Mouse (Mus musculus): Measurements from ENCODE around the gene Fkbp1a. TPM values are rescaled to one million over a fixed set of nuclear protein-coding genes. Genes with fewer than 3 reads are reported as not detected.

Fkbp1a gene
- 507 and 515 TPM in 2 replicates for polyA plus RNA-seq (2015; fragmentation: Nextera tagmentation; extraction: Ambion mirVana)

- under 1% methylated on average over 91 of the region's 93 CpGs for WGBS
Measured at GRCm38 (mm10) chr2:151542323-151543062, at the start of gene Fkbp1a. Gene Fkbp1a, plus strand, starts transcription at chr2:151542483.

GRCm38 (mm10) chr2:151494035-151494803, 48.1 kb upstream of the Fkbp1a start, which contains the start of gene Nsfl1c:
Gene Nsfl1c, plus strand, starts transcription at chr2:151494182.
- Histone ChIP-seq H3K9ac (replicated peaks) (peak within 1 kb of the TSS; percentile 96), H3K9me3 (no peaks in the 10 kb centered on the region), H3K4me2 (replicated peaks) (peak within 1 kb of the TSS; percentile 86), H3K4me1 (replicated peaks) (peaks cover 33% of the 10 kb centered on the region), H3K27me3 (no peaks in the 10 kb centered on the region), H3K27ac (peak within 1 kb of the TSS; percentile 58; the same call in 1 of the 2 replicates), H3K36me3 (peaks cover 20% of the 10 kb centered on the region), H3K4me3 (replicated peaks) (peak within 1 kb of the TSS; percentile 97)
- under 1% methylated on average over 67 of the region's 73 CpGs for WGBS
- peak; percentile 100 for ATAC-seq

More at GRCm38 (mm10) chr2:151542323-151543062, at the start of gene Fkbp1a:
- H3K4me1 ChIP-seq (replicated peaks), result peaks cover 41% of the 10 kb centered on the region
- ATAC-seq, result peak; percentile 98
- peak within 1 kb of the TSS; percentile 91 for H3K9ac ChIP-seq (replicated peaks)
- peak within 1 kb of the TSS; percentile 80 for H3K4me3 ChIP-seq (replicated peaks)
- no peaks in the 10 kb centered on the region for H3K27me3 ChIP-seq
- H3K9me3 ChIP-seq, result no peaks in the 10 kb centered on the region
- peaks cover 21% of the 10 kb centered on the region for H3K36me3 ChIP-seq
- peak within 1 kb of the TSS; percentile 79 for H3K4me2 ChIP-seq (replicated peaks)
- peak within 1 kb of the TSS; percentile 89 for H3K27ac ChIP-seq

GRCm38 (mm10) chr2:151498358-151498757, 43.9 kb upstream of the Fkbp1a start:
- no peak for ATAC-seq

GRCm38 (mm10) chr2:151500442-151501007, 41.8 kb upstream of the Fkbp1a start:
- no peak for ATAC-seq
- 98% methylated on average over 6 of the region's 6 CpGs for WGBS
- Histone ChIP-seq H3K4me3 (replicated peaks) (no peak overlapping the region), H3K4me2 (replicated peaks) (no peak overlapping the region), H3K4me1 (replicated peaks) (peaks cover 23% of the 10 kb centered on the region), H3K36me3 (peaks cover 68% of the 10 kb centered on the region), H3K9ac (replicated peaks) (no peak overlapping the region), H3K9me3 (no peaks in the 10 kb centered on the region), H3K27me3 (no peaks in the 10 kb centered on the region), H3K27ac (no peak overlapping the region)

More at GRCm38 (mm10) chr2:151498358-151498757, 43.9 kb upstream of the Fkbp1a start:
- Histone ChIP-seq H3K9me3 (no peaks in the 10 kb centered on the region), H3K9ac (replicated peaks) (no peak overlapping the region), H3K4me2 (replicated peaks) (no peak overlapping the region), H3K36me3 (peaks cover 50% of the 10 kb centered on the region), H3K4me3 (replicated peaks) (no peak overlapping the region), H3K4me1 (replicated peaks) (peaks cover 33% of the 10 kb centered on the region), H3K27me3 (no peaks in the 10 kb centered on the region), H3K27ac (no peak overlapping the region)
- 48% methylated on average over 3 of the region's 3 CpGs for WGBS

- Histone ChIP-seq H3K4me3 (replicated peaks) (no peak overlapping the region), H3K9me3 (no peaks in the 10 kb centered on the region), H3K4me2 (replicated peaks) (no peak overlapping the region), H3K9ac (replicated peaks) (no peak overlapping the region), H3K4me1 (replicated peaks) (no peaks in the 10 kb centered on the region), H3K27ac (no peak overlapping the region), H3K27me3 (no peaks in the 10 kb centered on the region), H3K36me3 (peaks cover 83% of the 10 kb centered on the region)
- no peak for ATAC-seq
- WGBS, result 88% methylated on average over 4 of the region's 4 CpGs
Measured at GRCm38 (mm10) chr2:151504226-151504625, 38.1 kb upstream of the Fkbp1a start.

- H3K4me2 ChIP-seq (replicated peaks), result no peak overlapping the region
- H3K27me3 ChIP-seq, result no peaks in the 10 kb centered on the region
- H3K4me1 ChIP-seq (replicated peaks), result no peaks in the 10 kb centered on the region
- H3K36me3 ChIP-seq, result peaks cover 96% of the 10 kb centered on the region
- no peak overlapping the region for H3K27ac ChIP-seq
- H3K4me3 ChIP-seq (replicated peaks), result no peak overlapping the region
- ATAC-seq, result peak; percentile 62; the same call in 1 of the 2 replicates
- no peak overlapping the region for H3K9ac ChIP-seq (replicated peaks)
- no peaks in the 10 kb centered on the region for H3K9me3 ChIP-seq
Measured at GRCm38 (mm10) chr2:151512199-151512598, 30.1 kb upstream of the Fkbp1a start.

- Histone ChIP-seq H3K9me3 (no peaks in the 10 kb centered on the region), H3K4me1 (replicated peaks) (no peaks in the 10 kb centered on the region), H3K4me2 (replicated peaks) (no peak overlapping the region), H3K9ac (replicated peaks) (no peak overlapping the region), H3K4me3 (replicated peaks) (no peak overlapping the region), H3K27me3 (no peaks in the 10 kb centered on the region), H3K36me3 (peaks cover 89% of the 10 kb centered on the region), H3K27ac (no peak overlapping the region)
- 88% methylated on average over 3 of the region's 3 CpGs for WGBS
- ATAC-seq, result no peak
Measured at GRCm38 (mm10) chr2:151513525-151514285, 28.6 kb upstream of the Fkbp1a start.

- Histone ChIP-seq H3K9me3 (no peaks in the 10 kb centered on the region), H3K27ac (no peak overlapping the region), H3K4me1 (replicated peaks) (no peaks in the 10 kb centered on the region), H3K4me2 (replicated peaks) (no peak overlapping the region), H3K36me3 (peaks cover 58% of the 10 kb centered on the region), H3K27me3 (no peaks in the 10 kb centered on the region), H3K4me3 (replicated peaks) (no peak overlapping the region), H3K9ac (replicated peaks) (no peak overlapping the region)
- ATAC-seq, result no peak
- WGBS, result 91% methylated on average over 2 of the region's 2 CpGs
Measured at GRCm38 (mm10) chr2:151519000-151519399, 23.3 kb upstream of the Fkbp1a start.

GRCm38 (mm10) chr2:151524324-151525041, 17.8 kb upstream of the Fkbp1a start:
- Histone ChIP-seq H3K4me3 (replicated peaks) (no peak overlapping the region), H3K9me3 (no peaks in the 10 kb centered on the region), H3K9ac (replicated peaks) (no peak overlapping the region), H3K4me1 (replicated peaks) (no peaks in the 10 kb centered on the region), H3K4me2 (replicated peaks) (no peak overlapping the region), H3K36me3 (peaks cover 29% of the 10 kb centered on the region), H3K27ac (no peak overlapping the region), H3K27me3 (no peaks in the 10 kb centered on the region)
- no peak for ATAC-seq
- WGBS, result 74% methylated on average over 4 of the region's 4 CpGs

- H3K36me3 ChIP-seq, result peaks cover 21% of the 10 kb centered on the region
- H3K9ac ChIP-seq (replicated peaks), result no peak overlapping the region
- H3K9me3 ChIP-seq, result no peaks in the 10 kb centered on the region
- no peak overlapping the region for H3K4me2 ChIP-seq (replicated peaks)
- H3K27me3 ChIP-seq, result no peaks in the 10 kb centered on the region
- H3K4me3 ChIP-seq (replicated peaks), result no peak overlapping the region
- no peak for ATAC-seq
- H3K4me1 ChIP-seq (replicated peaks), result no peaks in the 10 kb centered on the region
- no peak overlapping the region for H3K27ac ChIP-seq
- WGBS, result 80% methylated on average over 2 of the region's 2 CpGs
Measured at GRCm38 (mm10) chr2:151525520-151525919, 16.8 kb upstream of the Fkbp1a start.

GRCm38 (mm10) chr2:151528066-151528465, 14.2 kb upstream of the Fkbp1a start:
- H3K27ac ChIP-seq, result no peak overlapping the region
- H3K4me2 ChIP-seq (replicated peaks), result no peak overlapping the region
- no peak overlapping the region for H3K4me3 ChIP-seq (replicated peaks)
- no peak for ATAC-seq
- H3K27me3 ChIP-seq, result no peaks in the 10 kb centered on the region
- WGBS, result 91% methylated on average over 1 of the region's 1 CpGs
- H3K9ac ChIP-seq (replicated peaks), result no peak overlapping the region
- 0 out of 2 replicates have a peak, but pooled peaks cover 12% of the 10 kb centered on the region for H3K36me3 ChIP-seq
- H3K9me3 ChIP-seq, result no peaks in the 10 kb centered on the region
- no peaks in the 10 kb centered on the region for H3K4me1 ChIP-seq (replicated peaks)
